Mouse (Mus musculus) ovary, postnatal 36 days (tissue): ENCODE results near the gene Vmo1.

Source experiments
- DNase-seq: peaks from one replicate; pipeline ENCODE4 v3.0.0; 2022; ENCODE audit warnings: low spot score, mixed read lengths

Gene Vmo1

GRCm38 (mm10) chr11:70469764-70470163, 44.7 kb downstream of the Vmo1 start:
- no peak for DNase-seq

GRCm38 (mm10) chr11:70467902-70468619, 46.4 kb downstream of the Vmo1 start:
- no peak for DNase-seq

DNA sequence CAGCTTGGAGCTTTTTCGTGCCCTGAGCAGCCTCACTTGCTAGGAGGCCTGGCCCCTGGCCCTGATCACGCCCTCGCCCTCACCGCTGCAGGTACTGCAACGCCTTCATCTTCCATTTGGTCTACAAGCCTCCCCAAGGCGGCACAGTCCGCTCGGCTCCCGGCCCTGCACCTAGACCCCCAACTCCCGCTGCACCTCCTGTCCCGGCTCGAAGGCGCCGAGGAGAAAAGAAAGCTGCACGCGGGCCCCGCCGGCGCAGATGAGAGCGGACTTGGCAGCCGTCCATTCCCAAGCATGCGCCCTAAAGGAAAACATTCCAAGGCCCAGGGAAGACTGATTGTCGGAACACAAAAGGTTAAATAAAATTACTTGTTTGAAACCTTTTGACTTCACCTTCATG, 48.6 kb downstream of the Vmo1 start:
- DNase-seq: peak; percentile 46

GRCm38 (mm10) chr11:70465211-70465610, 49.2 kb downstream of the Vmo1 start:
- DNase-seq: no peak

DNA sequence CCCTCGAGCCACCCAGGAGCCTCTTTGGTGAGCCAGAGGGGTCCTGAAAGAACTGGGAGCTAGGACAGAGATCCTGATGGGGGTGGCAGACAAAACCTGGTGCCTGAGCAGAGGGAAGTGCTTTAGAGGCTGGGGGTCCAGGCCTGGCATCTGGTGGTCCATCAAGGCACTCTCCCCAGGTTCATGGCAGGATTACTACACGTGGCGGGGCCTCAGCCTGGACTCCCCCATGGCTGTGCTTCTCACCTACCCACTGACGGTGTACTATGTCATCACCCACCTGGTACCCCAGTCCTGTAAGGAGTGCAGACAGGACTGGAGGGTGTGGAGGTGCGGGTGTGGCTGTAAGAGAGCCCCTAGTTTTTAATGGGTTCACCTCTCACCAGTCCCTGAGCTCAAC, 50.4 kb downstream of the Vmo1 start:
- no peak for DNase-seq
